Mouse (Mus musculus) ES-Bruce4 (cell line): ENCODE results near the gene Tagln2.

ENCODE experiments used
- CTCF ChIP-seq: IDR thresholded peaks from one replicate; pipeline ENCODE4 v1.8.1; 2011; ENCODE audit warnings: low read depth, low read length
- POLR2A ChIP-seq: IDR thresholded peaks from one replicate; pipeline ENCODE4 v1.8.1; 2011; ENCODE audit warnings: low read length; ENCODE audit not compliant: insufficient read depth

GRCm38 (mm10) chr1:172501371-172502144, 1.7 kb downstream of the Tagln2 start:
- no peak for TF ChIP-seq POLR2A
- no peak for TF ChIP-seq CTCF
